Mouse (Mus musculus): ENCODE measurements around the gene Vps4a.

- TF ChIP-seq CTCF (IDR thresholded peaks at IDR 0.05) (no peak), EP300 (IDR thresholded peaks at IDR 0.05) (no peak)
These were observed 45.1 kb upstream of the Vps4a start for GRCm38 (mm10) chr8:106985951-106986350.

Data from lung, postnatal 0 days (tissue).